Comparison of ENCODE assay signal across 23 mouse cellular contexts in genomic region chr10:68529364-68530049, GRCm38 (mm10). TPM values are rescaled to one million over a fixed set of nuclear protein-coding genes. Genes with fewer than 3 reads are reported as not detected.
DNase-seq lines count a peak whose midpoint lies in the region; ATAC-seq and TF ChIP-seq lines count a peak whose summit lies in the region.
"Had no signal": no experiment of that assay in that cellular context is flagged by ENCODE, and none has a peak within 500 bp of the region (broad histone marks: within the 10 kb centered on the region; RNA-seq: fewer than 3 reads in every experiment).

No protein-coding gene starts in this region.

- no peaks in the 10 kb centered on the region for H3K36me3 ChIP-seq in liver, embryonic 13.5 days
- no peaks in the 10 kb centered on the region for H3K36me3 ChIP-seq in liver, embryonic 12.5 days
- no peaks in the 10 kb centered on the region for H3K36me3 ChIP-seq in kidney, adult 2 months (ENCODE audit: control insufficient read depth, insufficient read depth, low read length)
- H3K36me3 ChIP-seq in liver, postnatal 0 days (replicated peaks; ENCODE audit: insufficient read depth, low read length), result no peaks in the 10 kb centered on the region
- H3K36me3 ChIP-seq: neural tube, embryonic 13.5 days had no signal

- no peak for TF ChIP-seq CTCF in kidney, adult 2 months (conservative IDR thresholded peaks at IDR 0.05; ENCODE audit: insufficient read depth, insufficient read length, low read depth, low read length)
- no peak for TF ChIP-seq CTCF in liver, postnatal 0 days (IDR thresholded peaks at IDR 0.05; ENCODE audit: low read depth)

- no peaks in the 10 kb centered on the region for H3K27me3 ChIP-seq in liver, embryonic 13.5 days
- no peaks in the 10 kb centered on the region for H3K27me3 ChIP-seq in liver, embryonic 12.5 days (replicated peaks)
- H3K27me3 ChIP-seq in kidney, adult 2 months (replicated peaks; ENCODE audit: control insufficient read depth, insufficient read depth, low read length), result no peaks in the 10 kb centered on the region
- H3K27me3 ChIP-seq in liver, postnatal 0 days (ENCODE audit: insufficient read depth, low read length), result no peaks in the 10 kb centered on the region
- H3K27me3 ChIP-seq: CH12.LX; neural tube, embryonic 13.5 days had no signal

- TF ChIP-seq EP300 in liver, postnatal 0 days (IDR thresholded peaks at IDR 0.05; ENCODE audit: low read depth), result peak; percentile 62; the same call in 1 of the 2 replicates

- H3K9me3 ChIP-seq in liver, embryonic 13.5 days (replicated peaks), result no peaks in the 10 kb centered on the region
- H3K9me3 ChIP-seq in liver, embryonic 12.5 days (replicated peaks), result no peaks in the 10 kb centered on the region
- H3K9me3 ChIP-seq in liver, postnatal 0 days (ENCODE audit: low read length), result no peaks in the 10 kb centered on the region
- H3K9me3 ChIP-seq: neural tube, embryonic 13.5 days had no signal

- DNase-seq in liver, embryonic 13.5 days, result no peak
- DNase-seq in kidney, adult 2 months, result peak; percentile 90
- peak; percentile 67 for DNase-seq in kidney, postnatal 14 days
- peak; percentile 30 for DNase-seq in liver, postnatal 0 days
- no peak for DNase-seq in lung, postnatal 4 days
- DNase-seq in layer of hippocampus, adult 9-10 months (ENCODE audit: low spot score), result no peak
- no peak for DNase-seq in gastrocnemius, postnatal 4 days (ENCODE audit: low spot score in 2 of 2)
- DNase-seq: adrenal gland, postnatal 36 days; cerebellum, adult 11-12 months; gastrocnemius, adult 2 months; heart, adult 18-20 months; heart, postnatal 36 days; midbrain, embryonic 14.5 days; right cerebral cortex, postnatal 14 days; thymus, adult 2 months had no signal

- no peak overlapping the region for H3K27ac ChIP-seq in liver, embryonic 13.5 days
- H3K27ac ChIP-seq in liver, embryonic 12.5 days, result no peak overlapping the region
- peak overlapping the region; percentile 85 for H3K27ac ChIP-seq in kidney, adult 2 months (ENCODE audit: insufficient read depth, low read depth, low read length)
- H3K27ac ChIP-seq in liver, postnatal 0 days (ENCODE audit: low read depth), result peak overlapping the region; percentile 83
- H3K27ac ChIP-seq: gastrocnemius, adult 2 months; hindbrain, embryonic 14.5 days; neural tube, embryonic 13.5 days had no signal

- no peak overlapping the region for H3K9ac ChIP-seq in liver, embryonic 13.5 days
- no peak overlapping the region for H3K9ac ChIP-seq in liver, embryonic 12.5 days
- no peak overlapping the region for H3K9ac ChIP-seq in liver, postnatal 0 days (replicated peaks)
- H3K9ac ChIP-seq: hindbrain, embryonic 14.5 days; neural tube, embryonic 13.5 days had no signal

- peak; percentile 41 for ATAC-seq in liver, embryonic 13.5 days (ENCODE audit: low read depth)
- ATAC-seq in liver, embryonic 12.5 days, result no peak
- peak; percentile 93 for ATAC-seq in liver, postnatal 0 days
- ATAC-seq: lung, postnatal 0 days had no signal

- no peak overlapping the region for H3K4me2 ChIP-seq in liver, embryonic 13.5 days
- no peak overlapping the region for H3K4me2 ChIP-seq in liver, embryonic 12.5 days
- peak overlapping the region; percentile 43 for H3K4me2 ChIP-seq in liver, postnatal 0 days (ENCODE audit: low read depth, low read length)
- H3K4me2 ChIP-seq: hindbrain, embryonic 14.5 days; neural tube, embryonic 13.5 days had no signal

- 67% methylated on average over 10 of the region's 10 CpGs for whole genome bisulfite sequencing in liver, embryonic 13.5 days (ENCODE audit: insufficient replicate concordance)
- 65% methylated on average over 10 of the region's 10 CpGs for WGBS in liver, embryonic 12.5 days (ENCODE audit: insufficient replicate concordance)
- WGBS in kidney, adult 2 months, result 38% methylated on average over 10 of the region's 10 CpGs
- 63% methylated on average over 10 of the region's 10 CpGs for WGBS in liver, postnatal 0 days (ENCODE audit: insufficient replicate concordance)

- TF ChIP-seq POLR2A in kidney, adult 2 months (IDR thresholded peaks at IDR 0.05; ENCODE audit: low read depth, low read length), result no peak

- H3K4me1 ChIP-seq in liver, embryonic 13.5 days (replicated peaks), result no peaks in the 10 kb centered on the region
- no peaks in the 10 kb centered on the region for H3K4me1 ChIP-seq in liver, embryonic 12.5 days
- peaks cover 14% of the 10 kb centered on the region for H3K4me1 ChIP-seq in kidney, adult 2 months (ENCODE audit: control insufficient read depth, insufficient read depth, low read length)
- peaks cover 4% of the 10 kb centered on the region for H3K4me1 ChIP-seq in liver, postnatal 0 days (ENCODE audit: insufficient read depth)
- H3K4me1 ChIP-seq: megakaryocyte, embryonic 14.5 days; neural tube, embryonic 13.5 days had no signal

- H3K4me3 ChIP-seq in liver, embryonic 13.5 days (replicated peaks), result no peak overlapping the region
- no peak overlapping the region for H3K4me3 ChIP-seq in liver, embryonic 12.5 days
- H3K4me3 ChIP-seq in kidney, adult 2 months (ENCODE audit: insufficient read depth, low read depth, low read length), result no peak overlapping the region
- H3K4me3 ChIP-seq in liver, postnatal 0 days (ENCODE audit: low read depth, low read length), result no peak overlapping the region
- H3K4me3 ChIP-seq: gastrocnemius, adult 2 months; megakaryocyte, embryonic 14.5 days; neural tube, embryonic 13.5 days had no signal

RNA-seq across cellular contexts. Expression of gene Cabcoco1, which starts 12.2 kb away (rescaled TPM):
- polyA plus RNA-seq in liver, embryonic 13.5 days (2015; fragmentation: Nextera tagmentation; extraction: Ambion mirVana), result 0.97 and 1.2 TPM in 2 replicates
- polyA plus RNA-seq in liver, embryonic 12.5 days (2016; fragmentation: Nextera tagmentation; extraction: Ambion mirVana), result 0.48 and 1.3 TPM in 2 replicates
- polyA plus RNA-seq in kidney, adult 2 months (2012; rRNA removed), result 10.0 and 12.3 TPM in 2 replicates
- 3.7 and 5.2 TPM in 2 replicates for polyA plus RNA-seq in liver, postnatal 0 days (2015; fragmentation: Nextera tagmentation; extraction: Ambion mirVana)
- total RNA-seq in gastrocnemius, postnatal 4 days (2021), result under 1 TPM; 0.44 to 0.59 TPM
- total RNA-seq: MEL had no signal
- polyA plus RNA-seq: forebrain, embryonic 11.5 days had no signal

Comparison
In these comparisons a context has a peak if more than half of its experiments do, and no peak if none do; other contexts are left out.
1. DNase-seq: peak in kidney, adult 2 months (single experiment), kidney, postnatal 14 days (single experiment) and liver, postnatal 0 days (single experiment); none in liver, embryonic 13.5 days (single experiment), lung, postnatal 4 days (0 of 2), layer of hippocampus, adult 9-10 months (single experiment) and gastrocnemius, postnatal 4 days (0 of 2).
2. H3K27ac ChIP-seq: peak in kidney, adult 2 months (single experiment) and liver, postnatal 0 days (single experiment); none in liver, embryonic 13.5 days (single experiment) and liver, embryonic 12.5 days (single experiment).